Mouse (Mus musculus): ENCODE results near the gene Ndufa6. TPM values are rescaled to one million over a fixed set of nuclear protein-coding genes. Genes with fewer than 3 reads are reported as not detected.

Gene Ndufa6
- total RNA-seq, 2 experiments from 2014 or later: 440 to 476 TPM

Small RNAs within 50 kb of the gene (microRNA-seq; reads per million reads assigned to microRNA genes)
- 0 reads per million in 2 experiments for gene Mir7684

Other genes with a start within 250 kb of the Ndufa6 start
- gene Ccdc134, start 226.4 kb downstream of the Ndufa6 start, total RNA-seq (2021): 10 to 100 TPM; 10.2 to 17.0 TPM
- gene Srebf2, start 207.1 kb downstream of the Ndufa6 start, total RNA-seq (2021): 1 to 10 TPM; 9.2 to 9.8 TPM
- not detected for gene Shisa8, start 141.5 kb downstream of the Ndufa6 start, total RNA-seq (2021)
- gene Tnfrsf13c, start 130.0 kb downstream of the Ndufa6 start, total RNA-seq (2021): not detected
- gene Cenpm, start 109.6 kb downstream of the Ndufa6 start, total RNA-seq (2021): under 1 TPM; 0.46 to 0.79 TPM
- gene 1500009C09Rik, start 101.9 kb downstream of the Ndufa6 start, total RNA-seq (2021): not detected
- gene Sept3, start 79.4 kb downstream of the Ndufa6 start, total RNA-seq (2021): under 1 TPM; 0.31 to 0.91 TPM
- gene Wbp2nl, start 55.4 kb downstream of the Ndufa6 start, total RNA-seq (2021): not detected
- 10 to 100 TPM; 10.3 to 13.2 TPM for gene Naga, start 15.4 kb downstream of the Ndufa6 start, total RNA-seq (2021)
- under 1 TPM; 0.37 to 0.51 TPM for gene Pheta2, start 15.4 kb downstream of the Ndufa6 start, total RNA-seq (2021)
- 100 to 1,000 TPM; 116 to 123 TPM for gene Smdt1, start 15.4 kb downstream of the Ndufa6 start, total RNA-seq (2021)
- 10 to 100 TPM; 12.3 to 16.7 TPM for gene Cyp2d22, start 25.9 kb upstream of the Ndufa6 start, total RNA-seq (2021)
- gene Cyp2d11, start 39.7 kb upstream of the Ndufa6 start, total RNA-seq (2021): not detected
- not detected for gene Cyp2d10, start 52.9 kb upstream of the Ndufa6 start, total RNA-seq (2021)
- not detected for gene Cyp2d9, start 79.1 kb upstream of the Ndufa6 start, total RNA-seq (2021)
- gene Cyp2d12, start 200.8 kb upstream of the Ndufa6 start, total RNA-seq (2021): not detected

Measured in gastrocnemius, postnatal 36 days (tissue).